Mouse (Mus musculus): ENCODE results near the gene Adm2.

DNA sequence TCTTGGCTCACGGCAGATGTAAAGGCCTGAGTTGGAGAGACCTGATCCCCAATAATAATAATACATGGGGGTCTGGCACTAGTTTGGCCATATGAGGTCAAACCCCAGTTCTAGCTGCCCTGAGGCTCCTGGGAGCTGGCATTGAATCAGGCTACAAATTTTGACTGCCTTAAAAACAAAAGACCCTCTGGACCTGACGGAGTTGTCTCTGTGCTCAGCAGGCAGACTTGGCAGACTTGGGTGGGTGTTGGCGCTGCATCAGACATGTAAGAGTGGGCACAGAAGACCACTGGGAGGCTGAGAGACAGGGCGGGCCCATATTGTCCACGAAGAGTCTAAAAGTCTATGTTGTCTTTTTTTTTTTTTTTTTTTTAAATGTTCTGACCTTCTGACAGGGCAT, 35.9 kb upstream of the Adm2 start:
- TF ChIP-seq CTCF (IDR thresholded peaks at IDR 0.05; ENCODE audit: extremely low read depth, insufficient read depth, low read length) = no peak
- no peak for TF ChIP-seq POLR2A (IDR thresholded peaks at IDR 0.05; ENCODE audit: extremely low read depth, insufficient read depth, low read length)

Data from cortical plate, adult 2 months (tissue).